Comparison of ENCODE assay signal across 17 mouse cellular contexts in the genomic region with DNA sequence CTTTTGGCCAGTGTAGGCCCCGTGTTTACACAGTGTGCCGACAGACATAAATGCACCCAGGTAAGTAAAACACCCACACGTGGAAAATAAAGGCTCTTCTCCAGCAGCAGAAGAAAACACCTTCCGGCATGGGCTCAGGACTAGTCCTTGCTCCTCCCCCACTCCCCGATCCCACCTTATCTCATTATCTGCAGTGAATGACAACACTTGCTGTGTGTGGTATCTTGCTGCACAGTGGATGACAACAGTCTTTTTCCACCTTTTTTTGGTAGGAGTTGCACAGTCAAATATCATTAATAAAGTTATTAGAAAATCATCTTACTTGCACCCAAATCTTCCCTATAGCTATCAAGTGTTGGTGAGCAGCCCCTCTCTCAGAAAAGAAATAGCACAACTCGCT.
"Had no signal": no experiment of that assay in that cellular context is flagged by ENCODE, and none has a peak within 500 bp of the region (broad histone marks: within the 10 kb centered on the region; RNA-seq: fewer than 3 reads in every experiment).

No protein-coding gene starts in this region.

- H3K27me3 ChIP-seq: limb, embryonic 13.5 days; megakaryocyte, embryonic 14.5 days; stomach, embryonic 15.5 days had no signal

- ATAC-seq: intestine, embryonic 16.5 days; lung, postnatal 0 days had no signal

- H3K9ac ChIP-seq: limb, embryonic 13.5 days; lung, embryonic 14.5 days; stomach, embryonic 15.5 days had no signal

- H3K4me2 ChIP-seq: limb, embryonic 13.5 days; lung, embryonic 14.5 days; midbrain, embryonic 11.5 days; stomach, embryonic 15.5 days had no signal

- H3K27ac ChIP-seq: limb, embryonic 10.5 days; limb, embryonic 13.5 days; macrophage; stomach, embryonic 15.5 days had no signal

- H3K9me3 ChIP-seq: limb, embryonic 10.5 days; limb, embryonic 13.5 days; megakaryocyte, embryonic 14.5 days; stomach, embryonic 15.5 days had no signal

- H3K4me3 ChIP-seq: limb, embryonic 10.5 days; limb, embryonic 13.5 days; megakaryocyte, embryonic 14.5 days; stomach, embryonic 15.5 days had no signal

- DNase-seq: kidney, adult 18-20 months; kidney, adult 9 months; kidney, postnatal 14 days; kidney, postnatal 4 days; lung, embryonic 14.5 days; midbrain, embryonic 14.5 days; right cerebral cortex, postnatal 25 days; spleen, adult 18-20 months; thymus, postnatal 25 days had no signal
